Mouse (Mus musculus): ENCODE data around the gene Gm21860. TPM values are rescaled to one million over a fixed set of nuclear protein-coding genes. Genes with fewer than 3 reads are reported as not detected.
"Not testable (repeated sequence)": the region's sequence is repeated elsewhere in the genome, so short reads cannot be mapped to it uniquely, and the experiment has no call there.

Gene Gm21860
- not detected in 2 replicates for polyA plus RNA-seq (2015; fragmentation: Nextera tagmentation; extraction: Ambion mirVana)

DNA sequence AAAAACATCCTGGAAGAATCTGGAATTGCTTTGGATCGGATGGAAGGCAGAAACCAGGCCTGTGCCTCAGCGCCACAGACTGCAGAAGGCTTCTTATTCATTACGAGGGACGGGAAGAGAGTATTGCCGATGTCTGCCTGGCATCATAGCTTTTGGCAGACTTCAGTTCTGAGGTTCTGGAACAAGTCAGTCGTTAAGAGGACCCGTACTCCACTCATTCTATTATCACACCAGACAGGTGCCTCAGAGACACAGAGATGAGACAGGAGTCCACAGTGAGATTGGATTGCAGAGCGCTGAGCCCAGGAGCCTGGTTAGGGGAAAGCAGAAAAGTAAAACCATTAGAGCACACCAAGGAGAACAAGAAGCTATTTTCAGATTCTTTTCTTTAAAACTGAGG, at the start of gene Gm21860:
Gene Gm21860, minus strand, starts transcription at position 101 of the 400 bp plus-strand sequence.
- ATAC-seq (ENCODE audit: low FRiP score); H3K36me3 ChIP-seq; H3K4me3 ChIP-seq (replicated peaks); H3K4me2 ChIP-seq; H3K4me1 ChIP-seq; H3K9ac ChIP-seq (replicated peaks); H3K9me3 ChIP-seq (replicated peaks); H3K27me3 ChIP-seq (replicated peaks); H3K27ac ChIP-seq (replicated peaks): not testable (repeated sequence)
- no CpG with 5 or more reads among the region's 8 CpGs for WGBS

GRCm38 (mm10) chrY:90784438-90784837, 29.8 kb upstream of the Gm21860 start, which contains the start of gene Gm47283:
TSS of gene Gm47283 (plus strand) at chrY:90784738.
- no CpG with 5 or more reads among the region's 48 CpGs for WGBS
- H3K4me2 ChIP-seq; H3K36me3 ChIP-seq; H3K27ac ChIP-seq (replicated peaks); H3K27me3 ChIP-seq (replicated peaks); H3K4me3 ChIP-seq (replicated peaks); H3K4me1 ChIP-seq; ATAC-seq (ENCODE audit: low FRiP score); H3K9ac ChIP-seq (replicated peaks); H3K9me3 ChIP-seq (replicated peaks): not testable (repeated sequence)

DNA sequence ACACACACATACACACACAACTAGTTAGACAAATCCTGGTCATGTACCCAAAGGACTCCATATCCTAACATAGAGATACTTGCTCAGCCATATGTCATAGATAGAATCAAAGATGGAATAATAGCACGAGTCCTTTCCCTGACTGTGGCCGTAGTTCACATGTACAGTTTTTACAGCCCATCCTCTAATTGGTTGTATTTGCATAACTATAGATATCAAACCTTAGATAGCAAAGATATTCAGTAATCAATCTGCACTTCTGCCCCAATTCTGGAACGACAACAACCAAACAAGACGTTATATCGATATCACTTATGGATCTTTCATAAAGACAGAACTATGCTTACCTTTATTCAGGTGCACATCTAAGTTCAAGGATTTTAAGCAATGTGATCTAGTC, 9.4 kb downstream of the Gm21860 start:
- H3K4me1 ChIP-seq; ATAC-seq (ENCODE audit: low FRiP score); H3K27ac ChIP-seq (replicated peaks); H3K9ac ChIP-seq (replicated peaks); H3K4me3 ChIP-seq (replicated peaks); H3K4me2 ChIP-seq; H3K27me3 ChIP-seq (replicated peaks): not testable (repeated sequence)
- Histone ChIP-seq H3K36me3 (peaks cover 26% of the 10 kb centered on the region), H3K9me3 (replicated peaks) (peaks cover 26% of the 10 kb centered on the region)
- 94% methylated on average over 5 of the region's 5 CpGs for WGBS

- H3K36me3 ChIP-seq: peaks cover 33% of the 10 kb centered on the region
- peak overlapping the region; percentile 82 for H3K27ac ChIP-seq (replicated peaks)
- not testable (repeated sequence) for H3K4me1 ChIP-seq; H3K9ac ChIP-seq (replicated peaks); H3K27me3 ChIP-seq (replicated peaks)
- peak; percentile 93 for ATAC-seq (ENCODE audit: low FRiP score)
- peak overlapping the region; percentile 46 for H3K4me2 ChIP-seq
- H3K9me3 ChIP-seq (replicated peaks): peaks cover 34% of the 10 kb centered on the region
- 58% methylated on average over 51 of the region's 51 CpGs for WGBS
- peak overlapping the region; percentile 35 for H3K4me3 ChIP-seq (replicated peaks)
These were observed 10.1 kb downstream of the Gm21860 start for GRCm38 (mm10) chrY:90744381-90744981.

DNA sequence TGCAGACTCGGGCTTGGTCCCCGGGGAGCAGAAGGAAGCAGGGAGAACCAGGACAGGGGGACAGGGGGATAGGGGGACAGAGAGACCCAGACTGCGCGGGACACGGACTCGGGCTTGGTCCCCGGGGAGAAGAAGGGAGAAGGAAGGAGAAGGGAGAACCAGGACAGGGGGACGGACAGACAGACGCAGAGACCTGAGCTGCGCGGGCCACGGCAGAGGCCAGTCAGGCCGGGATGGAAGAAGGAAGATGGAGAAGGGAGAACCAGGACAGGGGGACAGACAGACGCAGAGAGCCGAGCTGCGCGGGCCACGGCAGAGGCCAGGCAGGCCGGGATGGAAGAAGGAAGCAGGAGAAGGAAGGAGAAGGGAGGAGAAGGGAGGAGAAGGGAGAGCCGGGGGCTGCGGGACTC, 10.8 kb downstream of the Gm21860 start:
- H3K4me2 ChIP-seq: peak overlapping the region; percentile 46
- H3K4me1 ChIP-seq: no peaks in the 10 kb centered on the region
- H3K9me3 ChIP-seq (replicated peaks): peaks cover 41% of the 10 kb centered on the region
- peaks cover 40% of the 10 kb centered on the region for H3K36me3 ChIP-seq
- no peak for ATAC-seq (ENCODE audit: low FRiP score)
- H3K27ac ChIP-seq (replicated peaks): peak overlapping the region; percentile 82
- no peaks in the 10 kb centered on the region for H3K27me3 ChIP-seq (replicated peaks)
- no peak overlapping the region for H3K9ac ChIP-seq (replicated peaks)
- WGBS: 33% methylated on average over 7 of the region's 21 CpGs
- no peak overlapping the region; the same call in 1 of the 2 replicates for H3K4me3 ChIP-seq (replicated peaks)

DNA sequence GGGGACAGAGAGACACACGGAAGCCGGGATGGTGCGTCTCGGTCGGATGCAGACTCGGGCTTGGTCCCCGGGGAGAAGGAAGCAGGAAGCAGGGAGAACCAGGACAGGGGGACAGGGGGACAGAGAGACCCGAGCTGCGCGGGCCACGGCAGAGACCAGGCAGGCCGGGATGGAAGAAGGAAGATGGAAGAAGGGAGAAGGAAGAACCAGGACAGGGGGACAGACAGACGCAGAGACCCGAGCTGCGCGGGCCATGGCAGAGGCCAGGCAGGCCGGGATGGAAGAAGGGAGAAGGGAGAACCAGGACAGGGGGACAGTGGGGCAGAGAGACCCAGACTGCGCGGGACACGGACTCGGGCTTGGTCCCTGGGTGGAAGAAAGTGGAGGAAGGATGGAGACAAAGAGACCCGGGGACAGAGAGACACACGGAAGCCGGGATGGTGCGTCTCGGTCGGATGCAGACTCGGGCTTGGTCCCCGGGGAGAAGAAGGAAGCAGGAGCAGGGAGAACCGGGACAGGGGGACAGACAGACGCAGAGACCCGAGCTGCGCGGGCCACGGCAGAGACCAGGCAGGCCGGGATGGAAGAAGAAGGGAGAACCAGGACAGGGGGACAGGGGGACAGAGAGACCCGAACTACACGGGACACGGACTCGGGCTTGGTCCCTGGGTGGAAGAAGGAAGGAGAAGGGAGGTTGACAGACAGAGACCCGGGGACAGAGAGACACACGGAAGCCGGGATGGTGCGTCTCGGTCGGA, 11.4 kb downstream of the Gm21860 start:
- ATAC-seq (ENCODE audit: low FRiP score); H3K27ac ChIP-seq (replicated peaks); H3K4me1 ChIP-seq: not testable (repeated sequence)

DNA sequence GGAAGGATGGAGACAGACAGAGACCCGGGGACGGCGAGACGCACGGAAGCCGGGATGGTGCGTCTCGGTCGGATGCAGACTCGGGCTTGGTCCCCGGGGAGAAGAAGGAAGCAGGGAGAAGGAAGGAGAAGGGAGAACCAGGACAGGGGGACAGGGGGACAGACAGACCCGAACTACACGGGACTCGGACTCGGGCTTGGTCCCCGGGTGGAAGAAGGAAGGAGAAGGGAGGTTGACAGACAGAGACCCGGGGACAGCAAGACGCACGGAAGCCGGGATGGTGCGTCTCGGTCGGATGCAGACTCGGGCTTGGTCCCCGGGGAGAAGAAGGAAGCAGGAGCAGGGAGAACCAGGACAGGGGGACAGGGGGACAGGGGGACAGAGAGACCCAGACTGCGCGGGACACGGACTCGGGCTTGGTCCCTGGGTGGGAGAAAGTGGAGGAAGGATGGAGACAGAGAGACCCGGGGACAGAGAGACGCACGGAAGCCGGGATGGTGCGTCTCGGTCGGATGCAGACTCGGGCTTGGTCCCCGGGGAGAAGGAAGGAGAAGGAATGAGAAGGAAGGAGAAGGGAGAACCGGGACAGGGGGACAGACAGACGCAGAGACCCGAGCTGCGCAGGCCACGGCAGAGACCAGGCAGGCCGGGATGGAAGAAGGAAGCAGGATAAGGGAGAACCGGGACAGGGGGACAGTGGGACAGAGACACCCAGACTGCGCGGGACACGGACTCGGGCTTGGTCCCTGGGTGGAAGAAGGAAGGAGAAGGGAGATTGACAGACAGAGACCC, 12.2 kb downstream of the Gm21860 start:
- H3K9me3 ChIP-seq (replicated peaks): peaks cover 43% of the 10 kb centered on the region

More for the DNA sequence above, 11.4 kb downstream of the Gm21860 start:
- peaks cover 43% of the 10 kb centered on the region for H3K36me3 ChIP-seq
- H3K4me3 ChIP-seq (replicated peaks); H3K27me3 ChIP-seq (replicated peaks); H3K9ac ChIP-seq (replicated peaks); H3K4me2 ChIP-seq: not testable (repeated sequence)
- H3K9me3 ChIP-seq (replicated peaks): peaks cover 43% of the 10 kb centered on the region
- 83% methylated on average over 36 of the region's 46 CpGs for WGBS

DNA sequence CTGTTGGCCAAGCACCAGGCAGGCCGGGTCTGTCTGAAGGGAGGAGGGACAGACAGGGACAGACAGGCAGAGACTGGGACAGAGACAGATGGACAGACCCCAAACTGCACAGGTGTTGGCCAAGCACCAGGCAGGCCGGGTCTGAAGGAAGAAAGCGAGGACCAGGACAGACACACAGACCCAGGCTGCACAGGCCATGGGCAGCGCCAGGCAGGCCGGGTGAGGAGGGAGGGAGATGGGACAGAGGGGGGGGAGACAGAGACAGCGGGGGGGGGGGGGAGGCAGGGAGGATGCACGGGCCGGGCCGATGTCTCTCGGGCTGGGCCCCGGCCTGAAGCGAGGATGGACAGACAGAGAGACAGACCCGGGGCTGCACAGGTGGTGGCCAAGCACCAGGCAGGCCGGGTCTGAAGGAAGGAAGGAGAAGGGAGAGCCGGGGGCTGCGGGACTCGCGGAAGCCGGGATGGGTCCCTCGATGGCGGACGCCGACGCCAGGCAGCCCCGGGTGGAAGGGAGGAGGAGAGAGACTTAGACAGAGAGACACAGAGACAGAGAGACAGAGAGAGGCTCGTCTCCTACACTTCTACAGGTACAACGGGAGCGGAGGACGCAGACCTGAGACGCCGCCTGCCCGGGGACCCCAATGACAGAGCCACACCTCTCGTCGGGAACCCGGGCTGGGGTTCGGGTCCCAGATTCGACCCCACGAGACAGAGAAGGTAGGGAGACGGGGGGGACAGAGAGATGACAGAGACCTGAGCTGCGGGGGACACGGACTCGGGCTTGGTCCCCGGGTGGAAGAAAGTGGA, 13.0 kb downstream of the Gm21860 start:
- 82% methylated on average over 43 of the region's 43 CpGs for WGBS
- not testable (repeated sequence) for H3K27ac ChIP-seq (replicated peaks); H3K4me2 ChIP-seq; H3K4me1 ChIP-seq; H3K27me3 ChIP-seq (replicated peaks); H3K4me3 ChIP-seq (replicated peaks); H3K9ac ChIP-seq (replicated peaks)
- Histone ChIP-seq H3K9me3 (replicated peaks) (peaks cover 43% of the 10 kb centered on the region), H3K36me3 (peaks cover 43% of the 10 kb centered on the region)
- ATAC-seq (ENCODE audit: low FRiP score): peak; percentile 43

More for the DNA sequence above, 12.2 kb downstream of the Gm21860 start:
- peaks cover 43% of the 10 kb centered on the region for H3K36me3 ChIP-seq
- H3K27me3 ChIP-seq (replicated peaks); H3K27ac ChIP-seq (replicated peaks); H3K9ac ChIP-seq (replicated peaks); H3K4me3 ChIP-seq (replicated peaks); H3K4me1 ChIP-seq; H3K4me2 ChIP-seq: not testable (repeated sequence)
- 86% methylated on average over 49 of the region's 49 CpGs for WGBS
- peak; percentile 19; the same call in 1 of the 2 replicates for ATAC-seq (ENCODE audit: low FRiP score)

DNA sequence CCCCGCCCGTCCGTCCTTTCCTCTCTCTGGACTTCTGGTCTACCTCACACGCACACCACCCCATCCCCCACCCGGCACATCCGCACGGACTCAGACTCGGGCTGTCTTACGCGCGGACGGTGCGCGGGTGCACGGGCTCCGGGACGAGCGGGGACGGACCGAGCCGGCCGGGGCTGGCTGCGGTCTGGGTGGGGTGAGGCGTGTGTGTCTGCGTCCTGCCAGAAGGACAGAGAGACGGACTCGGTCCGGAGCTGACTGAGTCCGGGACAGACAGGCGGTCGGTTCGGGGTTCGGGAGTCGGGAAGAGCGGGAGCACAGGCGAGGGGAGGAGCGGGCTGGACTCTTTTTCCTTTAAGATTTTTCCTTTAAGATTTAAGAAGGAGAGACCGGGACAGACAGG, 13.6 kb downstream of the Gm21860 start:
- not testable (repeated sequence) for H3K9ac ChIP-seq (replicated peaks); H3K4me2 ChIP-seq; H3K4me3 ChIP-seq (replicated peaks); H3K27me3 ChIP-seq (replicated peaks); H3K4me1 ChIP-seq; H3K27ac ChIP-seq (replicated peaks)
- 78% methylated on average over 38 of the region's 38 CpGs for WGBS
- ATAC-seq (ENCODE audit: low FRiP score): peak; percentile 43
- Histone ChIP-seq H3K36me3 (peaks cover 43% of the 10 kb centered on the region), H3K9me3 (replicated peaks) (peaks cover 43% of the 10 kb centered on the region)

- Histone ChIP-seq H3K27ac (replicated peaks) (no peak overlapping the region), H3K9me3 (replicated peaks) (peaks cover 43% of the 10 kb centered on the region), H3K27me3 (replicated peaks) (no peaks in the 10 kb centered on the region), H3K36me3 (peaks cover 39% of the 10 kb centered on the region), H3K9ac (replicated peaks) (no peak overlapping the region), H3K4me3 (replicated peaks) (no peak overlapping the region), H3K4me1 (no peaks in the 10 kb centered on the region), H3K4me2 (no peak overlapping the region)
- WGBS: 52% methylated on average over 14 of the region's 14 CpGs
- ATAC-seq (ENCODE audit: low FRiP score): no peak
These were observed 14.5 kb downstream of the Gm21860 start for GRCm38 (mm10) chrY:90740013-90740561.

DNA sequence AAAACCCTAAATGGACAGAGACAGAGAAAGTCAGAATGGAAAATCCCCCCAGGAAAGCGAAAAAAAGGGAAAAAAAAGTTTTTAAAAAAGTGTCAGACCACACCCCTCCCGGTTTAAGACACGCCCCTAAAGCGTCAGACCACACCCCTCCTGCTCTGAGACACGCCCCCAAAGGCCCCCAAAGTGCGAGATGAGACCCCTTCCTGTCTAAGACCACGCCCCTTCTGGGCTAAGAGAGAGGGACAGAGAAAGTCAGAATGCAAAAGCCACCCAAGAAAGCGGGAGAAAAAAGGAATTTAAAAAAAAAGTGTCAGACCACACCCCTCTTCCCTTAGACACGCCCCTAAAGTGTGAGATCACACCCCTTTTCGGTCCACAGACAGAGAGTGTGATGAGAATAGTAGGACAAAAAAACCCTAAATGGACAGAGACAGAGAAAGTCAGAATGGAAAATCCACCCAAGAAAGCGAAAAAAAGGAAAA, 15.0 kb downstream of the Gm21860 start:
- not testable (repeated sequence) for H3K4me2 ChIP-seq; H3K4me1 ChIP-seq; H3K27ac ChIP-seq (replicated peaks); ATAC-seq (ENCODE audit: low FRiP score); H3K27me3 ChIP-seq (replicated peaks); H3K4me3 ChIP-seq (replicated peaks); H3K9ac ChIP-seq (replicated peaks)
- Histone ChIP-seq H3K36me3 (peaks cover 39% of the 10 kb centered on the region), H3K9me3 (replicated peaks) (peaks cover 43% of the 10 kb centered on the region)
- WGBS: 55% methylated on average over 11 of the region's 11 CpGs
